Mouse (Mus musculus): ENCODE measurements around the gene Slc23a2. TPM values are rescaled to one million over a fixed set of nuclear protein-coding genes. Genes with fewer than 3 reads are reported as not detected.

Gene Slc23a2
- polyA plus RNA-seq (2015; fragmentation: Nextera tagmentation; extraction: Ambion mirVana), result 11.6 and 12.1 TPM in 2 replicates

GRCm38 (mm10) chr2:132144971-132145691 lies at the start of gene Slc23a2:
TSS of gene Slc23a2 (minus strand) at chr2:132145108.
- peak; percentile 78; the same call in 1 of the 2 replicates for ATAC-seq (ENCODE audit: borderline replicate concordance, extremely low read depth, low FRiP score, low TSS enrichment)
- H3K9me3 ChIP-seq, result no peaks in the 10 kb centered on the region
- H3K4me2 ChIP-seq, result peak within 1 kb of the TSS; percentile 98
- no peak within 1 kb of the TSS for H3K27ac ChIP-seq
- peaks cover 7% of the 10 kb centered on the region for H3K27me3 ChIP-seq
- H3K4me3 ChIP-seq, result peak within 1 kb of the TSS; percentile 94
- no peaks in the 10 kb centered on the region for H3K36me3 ChIP-seq
- H3K4me1 ChIP-seq, result peaks cover 19% of the 10 kb centered on the region
- under 1% methylated on average over 28 of the region's 68 CpGs for WGBS
- peak within 1 kb of the TSS; percentile 78 for H3K9ac ChIP-seq

GRCm38 (mm10) chr2:132190602-132191161 lies 45.8 kb upstream of the Slc23a2 start:
- Histone ChIP-seq H3K9ac (no peak overlapping the region), H3K36me3 (no peaks in the 10 kb centered on the region), H3K9me3 (no peaks in the 10 kb centered on the region), H3K4me3 (no peak overlapping the region), H3K4me2 (no peak overlapping the region), H3K4me1 (no peaks in the 10 kb centered on the region), H3K27me3 (no peaks in the 10 kb centered on the region), H3K27ac (no peak overlapping the region)
- no peak for ATAC-seq (ENCODE audit: borderline replicate concordance, extremely low read depth, low FRiP score, low TSS enrichment)
- 71% methylated on average over 3 of the region's 3 CpGs for WGBS

DNA sequence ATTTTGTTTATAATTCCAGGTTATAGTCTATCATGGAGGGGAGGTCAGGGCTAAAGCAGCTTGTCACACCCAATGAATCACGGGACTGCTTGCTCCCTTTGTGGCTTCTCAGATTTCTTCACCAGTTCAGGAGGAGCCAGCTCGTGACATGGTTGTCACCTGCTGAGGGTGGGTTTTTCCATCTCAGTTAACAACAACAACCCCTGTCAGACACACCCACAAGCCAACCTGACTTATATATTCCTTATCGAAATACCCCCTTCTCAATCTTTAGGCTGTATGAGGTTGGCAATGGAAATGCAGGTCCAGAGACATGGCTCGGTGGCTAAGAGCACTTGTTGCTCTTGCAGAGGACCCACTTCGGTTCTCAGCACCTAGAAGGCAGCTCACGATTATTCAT lies 39.0 kb upstream of the Slc23a2 start:
- no peak overlapping the region for H3K27ac ChIP-seq

DNA sequence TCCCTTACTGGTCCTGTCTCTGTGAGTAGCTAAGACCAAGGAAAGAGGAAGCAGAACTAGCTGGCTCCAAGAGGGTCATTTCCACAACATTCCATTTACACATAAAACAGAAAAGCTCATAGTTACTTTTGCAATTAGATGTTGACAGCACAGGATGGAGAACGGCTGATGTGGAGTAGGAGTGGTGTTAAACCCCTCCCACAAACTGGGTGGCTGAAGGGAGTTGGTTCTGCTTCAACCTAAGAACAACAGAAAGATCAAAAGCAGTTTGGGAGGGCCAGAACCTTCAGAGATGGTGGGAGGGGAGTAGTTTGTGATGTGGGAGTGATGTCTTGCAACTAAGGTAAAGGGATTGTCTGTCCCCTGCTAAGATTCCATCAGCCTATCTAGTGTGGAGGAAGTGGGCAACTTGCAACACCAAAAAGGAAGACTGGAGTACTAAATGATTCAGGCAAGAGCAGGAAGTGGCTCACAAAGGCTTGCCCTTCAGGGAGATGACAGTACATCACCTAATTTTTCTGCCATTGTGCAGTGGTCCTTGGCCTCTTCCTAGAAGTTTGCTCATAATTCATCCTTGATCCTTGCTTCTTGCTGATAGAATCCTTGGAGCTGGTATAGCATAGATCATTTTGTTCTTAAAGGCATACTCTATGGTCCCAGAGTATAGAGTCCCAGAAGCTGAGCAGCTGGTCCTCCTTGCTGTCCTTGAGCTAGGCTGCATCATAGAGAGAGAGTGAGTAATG lies 35.7 kb upstream of the Slc23a2 start:
- H3K9me3 ChIP-seq, result no peaks in the 10 kb centered on the region
- no peak overlapping the region for H3K4me2 ChIP-seq
- H3K4me3 ChIP-seq, result no peak overlapping the region
- H3K27ac ChIP-seq, result no peak overlapping the region
- H3K36me3 ChIP-seq, result no peaks in the 10 kb centered on the region
- no peak for ATAC-seq (ENCODE audit: borderline replicate concordance, extremely low read depth, low FRiP score, low TSS enrichment)
- H3K9ac ChIP-seq, result no peak overlapping the region
- H3K4me1 ChIP-seq, result no peaks in the 10 kb centered on the region
- WGBS, result 21% methylated on average over 1 of the region's 1 CpGs
- no peaks in the 10 kb centered on the region for H3K27me3 ChIP-seq

More for the DNA sequence above, 39.0 kb upstream of the Slc23a2 start:
- Histone ChIP-seq H3K9ac (no peak overlapping the region), H3K4me2 (no peak overlapping the region), H3K4me3 (no peak overlapping the region), H3K9me3 (no peaks in the 10 kb centered on the region), H3K27me3 (no peaks in the 10 kb centered on the region), H3K36me3 (no peaks in the 10 kb centered on the region), H3K4me1 (no peaks in the 10 kb centered on the region)
- ATAC-seq (ENCODE audit: borderline replicate concordance, extremely low read depth, low FRiP score, low TSS enrichment), result no peak
- WGBS, result 66% methylated on average over 6 of the region's 6 CpGs

GRCm38 (mm10) chr2:132179371-132179770 lies 34.5 kb upstream of the Slc23a2 start:
- WGBS, result 81% methylated on average over 7 of the region's 7 CpGs
- Histone ChIP-seq H3K9ac (no peak overlapping the region), H3K36me3 (no peaks in the 10 kb centered on the region), H3K27ac (no peak overlapping the region), H3K4me1 (no peaks in the 10 kb centered on the region), H3K4me2 (no peak overlapping the region), H3K9me3 (no peaks in the 10 kb centered on the region), H3K27me3 (no peaks in the 10 kb centered on the region), H3K4me3 (no peak overlapping the region)
- ATAC-seq (ENCODE audit: borderline replicate concordance, extremely low read depth, low FRiP score, low TSS enrichment), result no peak

GRCm38 (mm10) chr2:132177406-132177805 lies 32.5 kb upstream of the Slc23a2 start:
- 86% methylated on average over 9 of the region's 9 CpGs for WGBS
- no peak overlapping the region for H3K4me2 ChIP-seq
- H3K27me3 ChIP-seq, result no peaks in the 10 kb centered on the region
- no peaks in the 10 kb centered on the region for H3K36me3 ChIP-seq
- H3K9ac ChIP-seq, result no peak overlapping the region
- H3K9me3 ChIP-seq, result no peaks in the 10 kb centered on the region
- no peak overlapping the region for H3K27ac ChIP-seq
- no peak for ATAC-seq (ENCODE audit: borderline replicate concordance, extremely low read depth, low FRiP score, low TSS enrichment)
- no peak overlapping the region for H3K4me3 ChIP-seq
- H3K4me1 ChIP-seq, result no peaks in the 10 kb centered on the region

DNA sequence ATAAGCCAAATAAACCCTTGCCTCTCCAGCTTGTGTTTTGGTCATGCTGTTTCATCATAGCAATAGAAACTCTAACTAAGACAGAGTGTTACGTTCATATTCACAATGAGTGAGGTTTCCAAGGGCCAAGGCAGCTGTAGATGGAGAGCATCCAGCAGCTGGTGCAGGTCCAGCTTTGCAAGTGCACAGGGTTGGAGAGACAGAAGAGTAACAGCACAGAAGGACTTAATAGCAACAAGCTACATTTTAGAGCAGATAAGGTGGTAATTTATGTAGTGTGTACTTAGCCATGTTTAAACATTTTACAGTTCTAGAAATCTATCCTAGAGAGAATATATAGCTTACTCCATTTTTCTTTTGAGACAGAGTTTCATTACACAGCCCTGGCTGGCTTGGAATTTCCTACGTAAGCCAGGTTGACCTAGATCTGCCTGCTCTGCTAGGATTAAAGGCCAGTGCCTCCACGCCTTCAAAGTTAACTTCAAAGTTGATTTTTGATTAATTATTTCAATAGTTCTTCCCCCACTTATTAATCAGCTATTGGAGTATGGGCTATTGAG lies 31.5 kb upstream of the Slc23a2 start:
- H3K27me3 ChIP-seq, result no peaks in the 10 kb centered on the region
- H3K9ac ChIP-seq, result no peak overlapping the region
- no peaks in the 10 kb centered on the region for H3K9me3 ChIP-seq
- H3K4me1 ChIP-seq, result no peaks in the 10 kb centered on the region
- 46% methylated on average over 3 of the region's 3 CpGs for WGBS
- no peak overlapping the region for H3K27ac ChIP-seq
- H3K4me3 ChIP-seq, result no peak overlapping the region
- no peaks in the 10 kb centered on the region for H3K36me3 ChIP-seq
- H3K4me2 ChIP-seq, result no peak overlapping the region
- no peak for ATAC-seq (ENCODE audit: borderline replicate concordance, extremely low read depth, low FRiP score, low TSS enrichment)

DNA sequence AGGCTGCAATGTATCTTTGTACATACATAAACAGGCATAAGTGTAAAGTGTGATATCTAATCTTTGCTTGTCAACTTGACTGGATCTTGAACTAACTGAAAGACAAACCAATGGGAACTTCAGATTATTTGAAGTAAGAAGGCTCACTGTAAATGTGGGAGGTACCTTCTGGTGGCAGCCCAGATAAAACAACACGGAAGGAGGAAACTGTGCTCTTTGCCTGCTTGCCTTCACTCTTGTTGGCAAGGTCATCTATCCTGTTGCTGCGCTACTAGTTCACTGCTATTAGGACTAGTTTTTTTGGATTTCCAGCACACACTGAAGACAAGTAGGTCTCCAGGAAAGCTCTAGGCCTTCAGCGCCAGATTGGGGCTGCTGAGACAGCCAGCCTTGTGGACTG lies 29.1 kb upstream of the Slc23a2 start:
- H3K9me3 ChIP-seq, result no peaks in the 10 kb centered on the region
- 87% methylated on average over 3 of the region's 3 CpGs for WGBS
- H3K9ac ChIP-seq, result no peak overlapping the region
- no peaks in the 10 kb centered on the region for H3K36me3 ChIP-seq
- no peak for ATAC-seq (ENCODE audit: borderline replicate concordance, extremely low read depth, low FRiP score, low TSS enrichment)
- H3K4me1 ChIP-seq, result no peaks in the 10 kb centered on the region
- H3K27ac ChIP-seq, result no peak overlapping the region
- H3K27me3 ChIP-seq, result no peaks in the 10 kb centered on the region
- H3K4me3 ChIP-seq, result no peak overlapping the region
- no peak overlapping the region for H3K4me2 ChIP-seq

- Histone ChIP-seq H3K9ac (no peak overlapping the region), H3K4me3 (no peak overlapping the region), H3K27ac (no peak overlapping the region), H3K36me3 (no peaks in the 10 kb centered on the region), H3K27me3 (no peaks in the 10 kb centered on the region), H3K4me1 (no peaks in the 10 kb centered on the region), H3K4me2 (no peak overlapping the region), H3K9me3 (no peaks in the 10 kb centered on the region)
- 73% methylated on average over 8 of the region's 8 CpGs for WGBS
- no peak for ATAC-seq (ENCODE audit: borderline replicate concordance, extremely low read depth, low FRiP score, low TSS enrichment)
Observed at GRCm38 (mm10) chr2:132171939-132172338, 27.0 kb upstream of the Slc23a2 start.

- 78% methylated on average over 7 of the region's 7 CpGs for WGBS
- Histone ChIP-seq H3K4me1 (no peaks in the 10 kb centered on the region), H3K9me3 (no peaks in the 10 kb centered on the region), H3K27me3 (no peaks in the 10 kb centered on the region), H3K4me3 (no peak overlapping the region), H3K9ac (no peak overlapping the region), H3K4me2 (no peak overlapping the region), H3K36me3 (no peaks in the 10 kb centered on the region), H3K27ac (no peak overlapping the region)
- ATAC-seq (ENCODE audit: borderline replicate concordance, extremely low read depth, low FRiP score, low TSS enrichment), result no peak
Observed at GRCm38 (mm10) chr2:132169150-132169549, 24.2 kb upstream of the Slc23a2 start.

GRCm38 (mm10) chr2:132163626-132164025 lies 18.7 kb upstream of the Slc23a2 start:
- no peak for ATAC-seq (ENCODE audit: borderline replicate concordance, extremely low read depth, low FRiP score, low TSS enrichment)
- Histone ChIP-seq H3K27me3 (no peaks in the 10 kb centered on the region), H3K9me3 (no peaks in the 10 kb centered on the region), H3K4me3 (no peak overlapping the region), H3K4me1 (no peaks in the 10 kb centered on the region), H3K4me2 (no peak overlapping the region), H3K27ac (no peak overlapping the region), H3K9ac (no peak overlapping the region), H3K36me3 (no peaks in the 10 kb centered on the region)
- WGBS, result 96% methylated on average over 1 of the region's 1 CpGs

- no peaks in the 10 kb centered on the region for H3K27me3 ChIP-seq
- H3K36me3 ChIP-seq, result no peaks in the 10 kb centered on the region
- H3K27ac ChIP-seq, result no peak overlapping the region
- 61% methylated on average over 4 of the region's 4 CpGs for WGBS
- H3K9me3 ChIP-seq, result no peaks in the 10 kb centered on the region
- H3K4me1 ChIP-seq, result no peaks in the 10 kb centered on the region
- no peak overlapping the region for H3K4me3 ChIP-seq
- ATAC-seq (ENCODE audit: borderline replicate concordance, extremely low read depth, low FRiP score, low TSS enrichment), result no peak
- H3K4me2 ChIP-seq, result no peak overlapping the region
- H3K9ac ChIP-seq, result no peak overlapping the region
Observed at GRCm38 (mm10) chr2:132157482-132157881, 12.6 kb upstream of the Slc23a2 start.
